Mouse (Mus musculus) right cerebral cortex, adult 18-20 months (tissue): ENCODE data around the gene Irgq.
"Not testable (repeated sequence)": the region's sequence is repeated elsewhere in the genome, so short reads cannot be mapped to it uniquely, and the experiment has no call there.

ENCODE experiments used
- DNase-seq: peaks from one replicate; pipeline ENCODE4 v3.0.0; 2022; ENCODE audit warnings: mixed read lengths

Irgq gene

DNA sequence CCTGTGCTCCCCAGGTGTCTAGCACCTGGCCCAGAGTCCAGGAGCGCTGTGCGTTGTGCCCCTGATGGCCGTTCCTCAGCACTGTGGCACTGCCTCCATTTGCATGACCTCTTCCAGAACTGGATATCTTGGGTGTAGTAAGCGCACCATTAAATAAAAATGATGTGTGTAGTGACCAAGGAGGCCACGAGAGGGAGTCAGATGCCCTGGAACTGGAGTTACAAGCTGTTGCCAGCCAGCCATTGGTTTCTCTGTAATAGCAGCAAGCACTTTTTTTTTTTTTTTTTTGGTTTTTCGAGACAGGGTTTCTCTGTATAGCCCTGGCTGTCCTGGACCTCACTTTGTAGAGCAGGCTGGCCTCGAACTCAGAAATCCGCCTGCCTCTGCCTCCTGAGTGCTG lies 14.2 kb upstream of the Irgq start:
- not testable (repeated sequence) for DNase-seq

DNA sequence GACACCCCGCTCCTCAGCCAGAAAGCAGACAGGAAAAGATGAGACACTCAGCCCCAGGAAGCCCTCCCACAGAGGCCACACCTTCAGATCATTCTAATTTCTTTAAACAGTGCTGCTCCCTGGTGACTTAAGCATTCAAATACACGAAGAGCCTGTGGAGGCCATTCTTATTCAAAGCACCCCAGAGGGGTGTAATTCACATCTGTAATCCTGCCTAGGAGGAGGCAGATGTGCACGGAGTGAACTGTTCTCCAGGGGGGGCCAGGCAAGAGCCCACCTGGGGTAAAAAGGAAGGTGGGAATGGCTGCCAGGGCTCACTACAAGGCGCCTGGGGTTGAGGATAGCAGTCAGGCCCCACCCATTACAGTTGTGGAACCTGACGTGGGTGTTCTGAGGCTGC lies 13.4 kb upstream of the Irgq start:
- no peak for DNase-seq

DNA sequence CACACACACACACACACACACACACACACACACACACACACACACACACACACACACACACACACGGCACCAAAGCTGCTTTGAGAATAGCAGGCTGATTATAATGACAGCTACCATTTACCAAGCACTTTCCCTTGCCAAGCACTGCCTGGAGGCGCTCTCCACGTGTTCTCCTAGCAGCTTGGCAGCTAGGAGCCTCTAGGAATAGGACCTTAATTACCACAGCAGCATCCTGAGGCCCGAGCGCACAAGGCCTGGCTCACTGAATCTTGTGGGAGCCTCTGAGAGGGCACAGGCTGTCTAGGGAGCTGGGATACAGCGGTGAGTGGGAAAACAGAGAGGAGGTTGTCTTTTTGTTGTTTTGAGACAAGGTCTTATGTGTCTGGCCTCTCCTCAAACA lies 12.8 kb upstream of the Irgq start:
- DNase-seq = peak; percentile 77

DNA sequence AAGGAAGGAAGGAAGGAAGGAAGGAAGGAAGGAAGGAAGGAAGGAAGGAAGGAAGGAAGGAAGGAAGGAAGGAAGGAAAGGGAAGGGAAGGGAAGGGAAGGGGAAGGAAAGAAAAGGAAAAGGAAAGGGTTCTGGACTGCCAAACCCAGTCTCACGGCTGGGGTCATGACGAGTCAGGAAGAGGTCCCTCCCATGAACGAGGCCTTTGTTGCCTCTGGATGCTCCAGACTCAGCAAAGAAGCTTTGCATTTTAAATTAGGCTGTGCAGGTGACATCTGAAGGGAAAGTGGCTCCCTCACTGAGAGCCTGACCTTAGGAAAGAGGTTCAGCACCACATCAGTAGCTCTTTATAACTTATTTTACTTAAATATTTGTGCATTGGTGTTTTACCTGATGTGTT lies 11.4 kb upstream of the Irgq start:
- DNase-seq = no peak

DNA sequence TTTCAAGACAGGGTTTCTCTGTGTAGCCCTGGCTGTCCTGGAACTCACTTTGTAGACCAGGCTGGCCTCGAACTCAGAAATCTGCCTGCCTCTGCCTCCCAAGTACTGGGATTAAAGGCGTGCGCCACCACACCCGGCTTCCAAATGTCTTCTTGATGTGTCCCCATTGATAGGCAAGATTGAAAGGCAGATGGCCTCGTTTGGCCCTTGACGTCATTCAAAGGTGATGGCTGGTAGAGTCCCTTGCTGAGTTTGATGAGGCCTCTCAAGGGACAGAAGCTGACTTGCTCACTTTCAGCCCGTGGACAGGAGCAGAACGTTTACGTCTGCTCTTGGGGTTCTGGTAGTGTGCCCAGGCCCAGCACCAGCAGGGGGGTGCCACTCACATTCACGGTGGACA lies 10.4 kb upstream of the Irgq start:
- not testable (repeated sequence) for DNase-seq

DNA sequence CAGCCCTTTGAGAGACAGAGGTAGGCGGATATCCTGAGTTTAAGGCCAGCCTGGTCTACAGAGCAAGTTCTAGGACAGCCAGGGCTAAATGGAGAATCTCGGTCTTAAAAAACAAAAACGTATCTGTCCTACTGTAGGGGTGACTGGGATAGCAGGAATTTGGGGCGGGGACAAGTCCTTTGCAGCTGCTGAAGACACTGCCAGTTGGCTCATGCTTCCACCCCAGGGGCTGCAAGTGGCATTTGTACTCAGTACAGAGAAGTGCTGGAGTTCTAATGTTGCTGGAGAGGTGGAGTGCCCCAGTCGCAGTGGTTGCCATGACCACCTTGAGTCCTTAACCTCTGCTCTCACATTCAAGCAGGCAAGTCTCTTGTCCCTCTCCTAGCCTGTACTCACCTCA lies 7.7 kb upstream of the Irgq start:
- DNase-seq = no peak

DNA sequence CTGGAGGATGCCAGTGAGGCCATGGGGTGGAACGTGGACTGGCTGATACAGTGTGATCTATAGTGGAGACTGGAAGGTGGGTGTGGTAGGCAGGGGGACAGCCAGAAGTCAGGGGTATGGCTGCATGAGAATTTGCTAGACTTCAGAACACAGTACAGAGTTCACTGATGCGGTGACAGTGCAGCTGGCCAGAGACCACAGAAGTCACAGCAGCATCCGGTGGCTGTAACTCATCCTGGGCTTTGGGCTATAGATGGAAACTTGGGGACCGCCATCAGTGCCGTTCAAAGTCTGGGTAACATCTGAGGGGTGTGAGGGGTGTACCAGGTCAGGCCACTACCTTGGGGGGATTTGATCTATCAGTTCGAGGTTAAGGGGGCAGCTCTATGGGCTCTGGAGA lies 6.8 kb upstream of the Irgq start:
- DNase-seq = no peak

DNA sequence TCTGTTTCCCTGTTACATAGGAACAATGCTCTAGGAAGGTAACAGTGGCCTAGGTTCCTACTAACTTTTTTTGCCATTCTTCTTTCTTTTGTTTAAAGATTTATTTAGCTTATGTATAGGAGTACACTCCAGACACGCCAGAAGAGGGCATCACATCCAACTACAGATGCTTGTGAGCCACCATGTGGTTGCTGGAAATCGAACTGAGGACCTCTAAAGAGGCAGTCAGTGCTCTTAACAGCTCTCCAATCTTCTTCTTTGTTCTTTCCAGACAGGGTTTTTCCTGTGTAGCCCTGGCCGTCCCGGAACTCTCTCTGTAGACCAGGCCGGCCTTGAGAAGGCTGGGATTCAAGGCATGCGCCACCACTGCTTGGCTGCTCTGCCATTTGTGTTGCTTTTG lies 5.5 kb upstream of the Irgq start:
- no peak for DNase-seq

DNA sequence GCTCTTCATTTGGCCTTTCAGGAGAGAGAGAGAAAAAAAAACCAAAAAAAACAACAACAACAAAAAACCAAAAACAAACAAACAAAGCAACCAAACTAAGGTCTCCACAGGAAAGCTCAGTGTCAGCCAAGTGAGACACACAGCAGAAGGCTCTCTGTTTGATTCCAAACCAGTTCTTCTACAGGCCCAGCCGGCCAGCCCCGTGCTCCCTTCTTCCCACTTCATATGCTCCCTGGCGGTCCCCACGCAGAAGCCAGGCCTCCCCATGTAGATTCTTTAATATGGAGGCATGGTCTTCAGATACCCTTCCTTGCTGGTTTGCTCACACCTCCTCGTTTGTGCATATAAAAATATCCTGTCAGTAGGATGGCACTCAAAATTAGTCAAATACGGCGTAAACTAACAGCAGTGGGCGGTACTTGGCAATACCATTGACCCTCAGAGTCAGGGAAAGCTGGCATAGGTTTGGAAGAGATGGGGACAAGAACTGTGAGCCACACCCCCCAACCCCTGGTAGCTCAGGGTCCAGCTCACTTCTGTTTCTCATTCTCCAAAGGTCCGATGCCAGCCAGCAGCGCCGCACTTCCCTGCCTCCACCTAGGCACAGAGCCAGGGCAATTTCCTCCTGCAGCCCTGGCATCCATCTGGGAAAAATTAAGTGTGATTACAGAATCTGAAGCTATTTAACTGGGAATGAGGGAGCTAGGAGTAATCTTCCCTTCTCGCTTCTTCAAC lies 4.6 kb upstream of the Irgq start:
- DNase-seq = no peak

DNA sequence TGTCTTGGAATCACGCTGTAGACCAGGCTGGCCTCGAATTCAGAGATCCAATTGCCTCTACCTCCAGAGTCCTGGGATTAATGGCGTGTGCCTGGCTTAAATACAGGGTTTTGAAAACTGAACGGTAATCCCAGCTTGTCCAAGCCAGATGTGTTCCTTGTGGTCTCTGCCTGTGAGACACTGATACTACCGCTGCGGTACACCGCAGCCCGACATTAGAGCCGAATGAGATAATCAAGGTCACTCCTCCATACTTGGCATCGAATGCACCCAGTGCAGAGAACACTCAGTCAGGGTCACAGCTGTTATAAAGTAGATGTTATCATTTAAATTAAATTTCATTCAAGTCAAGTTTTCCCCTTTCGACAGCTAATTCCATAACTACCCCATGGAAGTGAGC lies 1.6 kb upstream of the Irgq start:
- DNase-seq = no peak

DNA sequence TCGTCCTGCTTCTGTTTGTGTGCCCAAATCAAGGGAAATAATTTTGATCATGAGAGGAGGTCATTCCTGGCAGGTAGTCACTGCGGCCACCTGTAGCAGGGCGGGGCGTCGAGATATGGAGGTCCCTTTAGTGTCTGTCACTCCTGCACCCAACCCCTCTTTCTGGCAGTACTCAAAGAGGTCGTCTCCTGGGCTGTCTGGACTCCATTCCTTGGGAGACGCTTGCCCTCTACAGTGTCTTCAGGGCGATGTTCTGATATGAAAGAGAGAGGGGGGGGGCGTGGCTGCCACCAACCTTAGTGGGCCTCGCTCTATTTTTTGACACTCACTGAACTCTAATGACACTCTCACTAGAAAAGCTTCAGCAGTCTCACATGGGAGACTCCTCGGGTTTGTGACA lies 909 bp upstream of the Irgq start:
- no peak for DNase-seq

DNA sequence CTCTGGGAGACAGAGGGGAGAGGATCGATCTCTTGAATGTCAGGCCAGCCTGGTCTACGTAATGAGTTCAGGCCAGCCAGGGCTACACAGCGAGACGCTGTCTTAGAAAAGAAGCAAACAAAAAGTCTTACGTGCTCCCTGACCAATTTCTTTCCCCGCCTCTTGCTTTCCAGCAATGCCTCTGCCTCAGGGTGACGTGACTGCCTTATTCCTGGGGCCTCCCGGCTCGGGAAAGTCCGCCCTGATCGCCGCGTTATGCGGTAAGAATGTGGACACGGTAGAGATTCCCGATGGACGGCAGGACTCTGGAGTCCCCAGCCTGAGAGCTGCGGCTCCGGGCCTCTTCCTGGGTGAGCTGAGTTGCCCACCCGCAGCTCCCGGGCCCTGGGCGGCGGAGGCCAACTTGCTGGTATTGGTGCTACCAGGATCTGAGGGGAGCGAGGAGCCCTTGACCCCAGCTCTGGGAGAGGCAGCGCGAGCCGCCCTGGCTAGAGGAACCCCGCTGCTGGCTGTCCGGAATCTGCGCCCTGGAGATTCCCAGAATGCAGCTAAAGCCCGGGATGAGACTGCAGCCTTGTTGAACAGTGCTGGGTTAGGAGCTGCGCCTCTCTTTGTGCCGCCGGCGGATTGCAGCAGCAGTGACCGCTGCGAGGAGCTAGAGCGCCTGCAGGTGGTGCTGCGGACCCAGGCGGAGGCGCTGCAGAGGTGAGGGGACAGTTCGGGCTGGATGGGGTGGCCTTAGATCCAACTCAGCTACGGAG lies 902 bp downstream of the Irgq start:
- DNase-seq = peak; percentile 85

DNA sequence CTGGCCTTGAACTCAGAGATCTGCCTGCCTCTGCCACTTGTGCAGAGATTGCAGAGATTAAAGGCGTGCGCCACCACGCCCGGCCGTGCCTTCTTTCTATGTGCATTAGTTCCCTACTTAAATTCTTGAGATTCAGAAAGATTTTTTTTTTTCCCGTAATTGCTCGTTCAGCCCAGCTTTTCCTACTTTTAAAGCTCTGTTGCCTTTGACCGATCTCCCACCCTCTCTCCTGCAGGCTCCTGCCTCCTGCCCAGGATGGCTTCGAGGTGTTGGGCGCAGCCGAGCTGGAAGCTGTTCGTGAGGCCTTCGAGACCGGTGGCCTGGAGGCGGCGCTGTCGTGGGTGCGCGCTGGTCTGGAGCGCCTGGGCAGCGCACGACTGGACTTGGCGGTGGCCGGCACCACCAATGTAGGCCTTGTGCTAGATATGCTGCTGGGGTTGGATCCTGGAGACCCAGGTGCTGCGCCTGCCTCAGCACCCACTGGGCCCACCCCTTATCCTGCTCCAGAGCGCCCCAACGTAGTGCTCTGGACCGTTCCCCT lies 2.6 kb downstream of the Irgq start:
- no peak for DNase-seq

DNA sequence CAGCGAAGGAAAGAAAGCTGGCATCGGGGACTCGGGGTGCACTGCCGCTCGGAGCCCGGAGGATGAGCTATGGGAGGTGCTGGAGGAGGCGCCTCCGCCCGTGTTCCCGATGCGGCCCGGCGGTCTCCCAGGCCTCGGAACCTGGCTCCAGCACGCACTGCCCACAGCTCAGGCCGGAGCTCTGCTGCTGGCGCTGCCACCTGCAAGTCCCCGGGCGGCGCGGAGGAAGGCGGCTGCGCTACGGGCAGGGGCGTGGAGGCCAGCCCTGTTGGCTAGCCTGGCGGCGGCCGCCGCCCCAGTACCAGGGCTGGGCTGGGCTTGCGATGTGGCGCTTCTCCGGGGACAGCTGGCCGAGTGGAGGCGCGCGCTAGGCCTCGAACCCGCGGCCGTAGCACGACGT lies 3.3 kb downstream of the Irgq start:
- DNase-seq = no peak

DNA sequence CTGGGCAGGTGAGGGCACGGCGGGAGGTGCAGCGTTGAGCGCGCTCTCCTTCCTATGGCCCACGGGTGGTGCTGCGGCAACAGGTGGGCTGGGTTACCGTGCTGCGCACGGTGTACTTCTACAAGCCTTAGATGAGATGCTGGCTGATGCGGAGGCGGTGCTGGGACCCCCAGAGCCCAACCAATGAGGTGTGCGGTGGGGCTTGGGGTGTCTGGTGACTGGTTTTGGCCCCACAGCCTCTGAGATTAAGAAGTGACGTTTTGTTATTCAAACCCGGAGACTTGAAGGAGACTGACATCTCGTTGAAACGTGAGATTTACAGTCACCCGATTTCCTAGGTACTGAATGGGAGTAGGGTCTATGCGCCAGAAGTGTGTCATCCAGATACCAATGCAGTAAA lies 3.8 kb downstream of the Irgq start:
- no peak for DNase-seq

DNA sequence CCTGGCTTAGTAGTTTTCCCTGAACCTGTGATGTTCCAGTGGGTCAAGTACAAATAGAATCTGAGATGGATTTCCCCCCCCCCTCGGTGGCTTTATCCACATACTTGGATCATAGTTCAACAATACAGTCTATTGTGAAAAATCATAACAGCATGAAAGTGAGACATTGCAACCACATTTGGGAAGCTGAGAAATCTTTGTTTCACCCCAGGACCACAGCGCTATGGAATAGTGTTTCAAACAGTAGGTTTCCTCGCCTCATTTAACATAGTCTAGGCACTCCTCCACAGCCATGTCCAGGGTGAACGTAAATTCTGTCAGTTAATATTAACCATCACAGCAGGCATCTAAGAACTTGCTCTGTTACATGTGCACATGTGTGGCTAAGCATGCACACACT lies 6.6 kb downstream of the Irgq start:
- no peak for DNase-seq

DNA sequence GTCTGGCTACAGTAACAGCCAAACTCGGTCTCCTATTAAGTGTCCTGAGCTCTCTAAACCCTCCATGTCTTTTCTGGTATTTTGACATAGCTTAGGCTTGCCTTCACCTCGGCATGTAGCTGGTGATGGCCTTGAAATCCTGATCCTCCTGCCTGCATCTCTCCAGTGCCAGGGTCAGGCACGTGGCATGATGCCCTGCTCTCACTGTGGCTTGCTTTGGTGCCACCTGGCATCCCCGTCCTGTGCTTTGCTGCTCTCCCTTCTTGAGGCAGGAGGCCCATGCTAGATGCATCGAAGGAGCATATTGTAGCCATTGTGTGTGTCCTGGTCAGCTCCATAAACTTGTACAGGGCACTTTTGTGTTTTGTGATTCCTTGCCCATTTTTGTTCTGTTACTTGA lies 7.1 kb downstream of the Irgq start:
- no peak for DNase-seq

DNA sequence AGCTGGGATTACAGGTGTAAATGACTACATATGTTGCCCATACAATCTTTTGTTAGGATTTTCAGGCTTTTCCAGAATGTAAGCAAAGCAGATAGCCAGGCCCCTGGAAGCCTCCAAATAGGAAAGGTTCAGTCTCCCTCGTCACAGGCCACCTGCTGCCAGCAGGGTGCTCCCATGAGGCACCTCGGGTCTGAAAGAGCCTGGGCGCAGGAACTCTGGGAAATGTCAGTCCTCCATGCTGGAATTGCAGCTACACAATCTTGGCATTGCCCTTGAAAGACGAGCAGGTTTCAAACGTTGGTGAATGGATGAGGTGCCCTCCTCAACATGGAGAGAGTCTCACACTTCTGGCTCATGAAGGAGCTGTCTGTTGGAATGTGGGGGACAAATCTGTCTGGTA lies 7.7 kb downstream of the Irgq start:
- DNase-seq = no peak

DNA sequence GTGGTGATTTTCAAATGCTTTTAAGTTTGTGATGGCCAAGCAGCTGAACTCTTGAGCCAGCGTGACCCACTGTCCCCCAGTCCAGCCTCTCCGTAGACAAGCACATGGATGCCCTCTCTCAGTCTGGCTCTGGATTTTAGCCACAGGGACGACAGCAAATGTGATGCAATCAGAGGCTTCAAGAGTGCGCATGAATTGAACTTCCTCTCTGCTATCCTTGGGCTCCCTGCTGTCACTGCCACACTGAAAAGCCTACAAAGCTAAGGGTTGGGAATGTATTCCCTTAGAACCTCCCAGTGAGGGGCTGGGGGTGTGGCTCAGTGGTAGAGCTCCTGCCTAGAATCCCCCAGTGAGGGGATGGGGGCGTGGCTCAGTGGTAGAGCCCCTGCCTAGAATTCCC lies 8.2 kb downstream of the Irgq start:
- no peak for DNase-seq

DNA sequence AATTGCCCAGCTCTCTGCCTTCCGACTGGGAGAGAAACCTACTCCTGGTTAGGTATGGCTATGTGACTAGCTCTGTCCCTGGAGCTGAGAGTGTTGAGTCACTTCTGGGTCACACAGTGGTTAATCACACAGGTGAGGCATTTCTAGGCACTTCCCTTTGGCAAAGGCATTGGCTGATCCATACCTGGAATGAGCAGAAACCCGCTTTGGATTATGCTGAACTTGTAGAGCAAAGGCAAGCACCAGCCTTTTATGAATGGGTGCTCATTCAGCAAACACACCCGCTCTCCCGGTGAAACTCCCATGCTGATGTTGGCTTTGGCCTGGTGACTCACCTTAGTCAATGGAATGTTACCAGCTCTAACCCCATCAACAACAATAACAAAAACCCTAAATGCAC lies 9.2 kb downstream of the Irgq start:
- DNase-seq = no peak

DNA sequence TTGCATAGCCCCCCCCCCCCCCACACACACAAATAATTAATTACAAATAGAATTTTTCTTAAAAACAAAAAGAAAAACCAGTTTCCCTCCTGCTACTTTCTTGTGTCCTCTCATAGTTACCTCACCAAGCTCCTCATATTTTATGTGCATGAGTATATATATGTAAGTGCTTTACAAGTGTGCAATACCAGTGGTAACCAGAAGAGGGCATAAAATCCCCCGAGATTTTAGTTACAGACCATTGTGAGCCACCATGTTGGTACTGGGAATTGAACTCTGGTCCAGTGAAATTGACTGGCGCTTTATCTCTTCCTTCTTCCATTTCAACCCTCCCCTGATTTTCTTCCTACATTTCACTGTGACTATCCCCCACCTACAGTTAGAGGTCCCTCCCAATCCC lies 14.0 kb downstream of the Irgq start:
- DNase-seq = no peak

DNA sequence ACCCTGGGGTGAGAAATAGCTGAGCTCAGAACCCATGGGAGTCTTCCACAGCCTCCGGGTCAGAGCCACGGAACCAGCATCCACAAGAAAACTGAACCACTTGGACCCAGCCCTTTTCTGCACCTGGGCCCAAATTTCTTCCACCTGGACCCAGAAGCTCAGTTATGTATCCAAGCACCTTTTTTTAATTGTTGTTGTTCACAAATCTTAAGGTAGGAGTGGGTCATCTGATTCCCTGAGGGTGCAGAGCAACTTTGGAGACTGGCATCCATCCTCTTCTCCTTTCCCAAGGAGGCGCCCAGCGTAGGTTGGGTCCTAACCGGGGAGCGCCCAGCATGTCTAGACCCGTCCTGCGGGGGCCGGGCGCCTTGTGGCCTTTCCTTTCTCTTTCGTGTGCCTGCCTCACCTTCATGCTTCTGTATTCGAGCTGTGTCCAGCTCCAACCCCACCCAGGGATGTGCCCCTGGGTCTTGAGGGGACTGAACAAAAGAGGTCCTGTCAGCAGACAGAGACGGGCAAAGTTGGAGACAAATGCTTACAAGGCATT lies 15.7 kb downstream of the Irgq start, which contains the start of the genes Pinlyp and Xrcc1:
Gene Pinlyp, minus strand, starts transcription at position 51 of the 547 bp plus-strand sequence.
Gene Xrcc1, plus strand, starts transcription at position 222 of the 547 bp plus-strand sequence.
- no peak for DNase-seq

DNA sequence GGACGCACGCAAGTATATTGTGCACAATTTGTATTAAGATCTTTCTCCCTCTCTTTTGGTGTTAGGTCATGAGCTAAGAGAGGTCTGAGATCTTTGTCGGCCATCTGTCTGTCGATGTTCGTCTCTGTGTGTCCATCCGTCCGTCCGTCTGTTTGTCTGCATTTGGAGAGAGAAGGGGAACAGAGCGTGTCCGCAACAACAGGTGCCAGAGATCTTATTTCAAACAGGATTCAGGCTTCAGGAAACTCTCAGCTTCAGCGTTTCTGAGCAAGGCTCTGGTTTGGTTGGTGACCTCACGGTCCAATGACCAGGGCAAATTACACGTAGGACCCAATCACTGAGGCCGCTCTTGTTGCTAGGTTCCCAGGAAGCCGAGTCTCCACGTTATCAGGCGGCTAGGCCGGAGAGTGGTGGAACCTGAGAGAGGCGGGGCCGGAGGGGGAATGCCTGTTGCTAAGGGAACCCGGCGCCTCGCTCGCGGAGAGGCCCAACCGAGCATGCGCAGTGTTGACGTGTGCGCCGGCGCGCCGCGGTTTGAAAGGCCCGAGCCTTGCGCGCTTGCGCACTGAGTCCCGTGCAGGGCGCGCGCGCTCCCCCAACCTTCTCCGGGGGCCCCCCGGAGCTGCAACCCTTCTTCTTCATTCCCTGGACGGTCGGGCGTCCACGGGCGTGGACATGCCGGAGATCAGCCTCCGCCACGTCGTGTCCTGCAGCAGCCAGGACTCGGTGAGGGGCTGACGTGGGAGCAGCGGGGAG lies 16.3 kb downstream of the Irgq start:
- DNase-seq = peak; percentile 99
